Mouse (Mus musculus): ENCODE results near the gene Ngdn. TPM values are rescaled to one million over a fixed set of nuclear protein-coding genes. Genes with fewer than 3 reads are reported as not detected.
"Not testable (repeated sequence)": the region's sequence is repeated elsewhere in the genome, so short reads cannot be mapped to it uniquely, and the experiment has no call there.

Ngdn gene
- polyA plus RNA-seq, 1 experiment from 2014 or later, result 43.7 TPM

DNA sequence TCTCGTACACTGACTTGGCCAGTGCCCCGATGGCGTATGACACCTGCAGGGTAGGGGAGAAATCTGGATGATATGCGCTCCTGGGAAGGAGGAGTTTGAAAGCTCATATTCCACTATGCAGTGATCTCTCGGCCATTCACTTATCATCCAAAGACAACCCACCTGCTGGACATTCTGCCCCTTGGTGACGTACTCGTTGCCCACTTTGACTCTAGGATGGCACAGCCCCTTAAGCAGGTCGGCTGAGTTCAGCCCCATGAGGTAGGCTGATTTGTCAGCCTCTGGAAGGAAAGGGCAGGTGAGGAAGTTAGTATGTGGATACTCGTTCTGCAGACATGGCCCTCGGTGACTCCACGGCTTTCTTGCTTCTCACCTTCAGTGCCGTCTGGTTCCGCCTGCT lies 26.4 kb upstream of the Ngdn start:
- no peak for ATAC-seq
- H3K27me3 ChIP-seq, result peaks cover 15% of the 10 kb centered on the region
- DNase-seq (ENCODE audit: low read depth, low spot score), result no peak
- CTCF ChIA-PET, result no interaction called here
- no peak for TF ChIP-seq CTCF (IDR thresholded peaks at IDR 0.05)
- POLR2A ChIA-PET, result no interaction called here
- in situ Hi-C loops (cut with MboI; ENCODE audit: low pct_unique_long_range_greater_than_20kb), result no loop called here

DNA sequence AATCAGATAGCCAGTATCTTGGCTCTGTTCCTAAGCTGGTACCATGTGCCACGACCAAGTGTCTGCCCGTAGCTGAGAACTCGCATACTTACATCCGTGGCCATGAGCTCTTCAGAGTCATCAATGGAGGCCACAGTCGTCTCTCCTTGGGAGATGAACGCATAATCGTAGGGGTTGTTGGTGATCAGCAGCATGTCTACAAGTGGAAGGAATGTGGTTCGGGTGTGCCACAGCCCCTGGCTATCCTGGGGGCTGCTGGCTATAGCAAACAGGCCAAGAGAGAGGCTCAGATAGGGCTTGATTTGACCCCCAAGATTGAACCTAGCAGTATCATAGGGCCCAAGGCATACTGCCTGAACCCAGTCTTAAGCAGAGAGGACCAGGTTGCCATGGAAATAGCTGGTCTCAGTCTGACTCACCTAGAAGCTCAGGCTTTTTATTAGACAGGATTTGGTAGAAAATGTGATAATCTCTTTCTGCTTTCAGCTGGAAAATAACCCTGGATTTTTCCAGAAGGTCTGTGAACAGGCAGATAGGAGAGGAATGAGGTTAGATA lies 25.3 kb upstream of the Ngdn start:
- in situ Hi-C loops (cut with MboI; ENCODE audit: low pct_unique_long_range_greater_than_20kb), result no loop called here
- ChIA-PET CTCF (no interaction called here), POLR2A (no interaction called here)
- no peak for TF ChIP-seq CTCF (IDR thresholded peaks at IDR 0.05)
- ATAC-seq (no peak), DNase-seq (ENCODE audit: low read depth, low spot score) (no peak)
- peaks cover 12% of the 10 kb centered on the region for H3K27me3 ChIP-seq

DNA sequence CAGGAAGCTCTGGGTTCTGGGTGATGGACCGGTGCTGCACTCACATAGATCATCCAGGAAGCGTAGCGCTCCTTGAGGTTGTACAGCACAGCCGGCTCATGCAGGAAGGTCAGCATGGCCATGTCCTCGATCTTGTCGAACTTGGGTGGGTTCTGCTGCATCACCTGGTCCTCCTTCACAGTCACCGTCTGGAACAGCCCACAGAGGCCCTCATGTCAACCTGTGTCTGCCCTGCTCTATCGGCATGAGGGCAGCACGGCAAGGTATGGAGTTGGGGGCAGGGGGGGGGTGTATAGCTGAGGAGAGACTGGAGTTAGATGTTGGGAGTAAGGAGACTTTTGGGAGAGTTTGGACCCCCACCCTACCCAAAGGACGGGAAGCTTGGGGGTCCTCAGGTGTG lies 23.1 kb upstream of the Ngdn start:
- ChIA-PET CTCF (no interaction called here), POLR2A (no interaction called here)
- DNase-seq (ENCODE audit: low read depth, low spot score) (no peak), ATAC-seq (no peak)
- in situ Hi-C loops (cut with MboI; ENCODE audit: low pct_unique_long_range_greater_than_20kb), result no loop called here
- no peak for TF ChIP-seq CTCF (IDR thresholded peaks at IDR 0.05)
- peaks cover 9% of the 10 kb centered on the region for H3K27me3 ChIP-seq

DNA sequence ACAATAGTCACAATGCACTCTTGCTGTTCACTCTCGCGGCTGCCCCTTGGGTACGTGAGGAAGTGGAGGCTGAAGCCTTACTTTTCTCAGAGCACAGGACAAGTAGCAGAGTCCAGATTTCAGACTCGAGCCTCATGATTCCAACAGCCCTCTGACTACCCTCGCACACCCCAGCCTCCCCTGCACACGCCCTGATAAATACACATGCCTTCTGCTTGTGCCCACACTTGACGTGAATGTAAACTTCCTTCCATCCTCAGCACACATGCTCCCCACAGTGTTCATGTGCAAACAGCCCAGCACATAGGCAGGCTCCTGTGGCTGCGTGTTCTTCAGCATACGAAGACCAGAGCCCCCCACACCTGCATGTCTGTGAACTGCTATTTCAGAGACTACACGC lies 21.6 kb upstream of the Ngdn start:
- POLR2A ChIA-PET, result no interaction called here
- no peak for ATAC-seq
- no peak for DNase-seq (ENCODE audit: low read depth, low spot score)
- TF ChIP-seq CTCF (IDR thresholded peaks at IDR 0.05), result no peak
- peaks cover 12% of the 10 kb centered on the region for H3K27me3 ChIP-seq
- CTCF ChIA-PET, result no interaction called here
- in situ Hi-C loops (cut with MboI; ENCODE audit: low pct_unique_long_range_greater_than_20kb), result no loop called here

DNA sequence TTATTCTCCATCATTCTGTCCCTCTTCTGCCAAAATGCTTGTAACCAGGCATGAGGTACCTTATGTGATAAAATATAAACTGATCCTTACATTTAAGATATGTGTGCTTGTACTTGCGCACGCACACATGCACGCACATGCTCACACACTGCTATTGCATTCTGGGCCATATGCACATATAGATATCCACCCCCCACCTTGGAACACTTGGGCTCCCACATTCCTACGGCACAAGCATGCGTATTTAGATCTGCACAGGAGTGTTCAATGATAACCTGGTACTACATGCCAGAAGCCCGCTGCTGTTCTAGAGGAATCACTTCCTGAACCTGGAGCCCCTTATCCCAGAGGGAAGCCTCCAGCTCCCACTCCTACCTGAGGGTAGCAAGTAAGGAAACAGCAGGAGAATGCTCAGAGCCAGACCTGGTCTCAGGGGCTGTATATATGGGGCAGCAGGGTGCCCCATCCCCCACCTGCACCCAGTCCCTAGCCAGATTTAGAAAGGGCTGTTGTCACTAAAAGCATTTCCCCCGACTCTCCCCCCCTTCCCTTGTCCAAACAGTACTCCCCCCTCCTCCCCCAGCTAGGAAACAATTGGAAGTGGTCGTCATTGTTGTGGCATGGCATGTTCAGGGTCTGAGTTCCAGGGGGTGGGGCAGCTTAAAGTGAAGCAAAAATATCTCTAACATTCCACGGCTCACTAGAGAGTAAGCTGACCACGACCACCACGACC lies 21.0 kb upstream of the Ngdn start, which contains the start of gene Myh7:
TSS of gene Myh7 (minus strand) at position 491 of the 733 bp plus-strand sequence.
- TF ChIP-seq CTCF (IDR thresholded peaks at IDR 0.05), result no peak
- POLR2A ChIA-PET, result no interaction called here

GRCm38 (mm10) chr14:54994869-54995186 lies 20.4 kb upstream of the Ngdn start:
- ChIA-PET POLR2A (no interaction called here), CTCF (no interaction called here)
- no peak for TF ChIP-seq CTCF (IDR thresholded peaks at IDR 0.05)
- DNase-seq (ENCODE audit: low read depth, low spot score), result no peak
- ATAC-seq, result no peak
- peaks cover 17% of the 10 kb centered on the region for H3K27me3 ChIP-seq
- in situ Hi-C loops (cut with MboI; ENCODE audit: low pct_unique_long_range_greater_than_20kb), result no loop called here

More for the DNA sequence above, 21.0 kb upstream of the Ngdn start, which contains the start of gene Myh7:
- in situ Hi-C loops (cut with MboI; ENCODE audit: low pct_unique_long_range_greater_than_20kb), result no loop called here
- peaks cover 17% of the 10 kb centered on the region for H3K27me3 ChIP-seq
- ATAC-seq, result no peak
- CTCF ChIA-PET, result no interaction called here
- no peak for DNase-seq (ENCODE audit: low read depth, low spot score)

GRCm38 (mm10) chr14:54995457-54996138 lies 19.7 kb upstream of the Ngdn start:
- peaks cover 17% of the 10 kb centered on the region for H3K27me3 ChIP-seq
- ATAC-seq, result no peak
- POLR2A ChIA-PET, result no interaction called here
- in situ Hi-C loops (cut with MboI; ENCODE audit: low pct_unique_long_range_greater_than_20kb), result no loop called here
- CTCF ChIA-PET, result interaction anchor here (1.4 kb wide), 1 partner anchor 76 kb away, joined by 3 read pairs; no protein-coding TSS in a partner anchor
- DNase-seq (ENCODE audit: low read depth, low spot score), result no peak
- TF ChIP-seq CTCF (IDR thresholded peaks at IDR 0.05), result no peak

DNA sequence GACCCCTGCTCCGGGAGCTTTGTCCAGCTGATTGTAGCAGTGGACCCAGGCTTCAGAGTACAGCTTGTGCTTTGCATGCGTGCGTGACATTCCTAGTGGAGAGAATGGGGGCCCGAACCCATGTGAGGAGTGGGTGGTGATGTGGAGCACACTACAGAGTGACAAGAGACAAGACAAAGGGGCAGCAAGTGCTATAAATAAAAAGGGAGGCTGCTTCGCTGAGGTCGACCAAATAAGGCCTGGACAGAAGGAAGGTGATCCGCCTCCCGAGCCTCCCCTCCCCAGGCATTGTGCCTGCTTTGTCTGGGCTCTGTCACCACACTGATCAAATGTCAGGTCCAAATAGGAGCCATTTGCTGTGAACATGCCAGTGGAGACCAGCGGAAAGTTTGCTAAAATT lies 18.5 kb upstream of the Ngdn start:
- TF ChIP-seq CTCF (IDR thresholded peaks at IDR 0.05), result no peak

GRCm38 (mm10) chr14:54997297-54997696 lies 18.0 kb upstream of the Ngdn start:
- DNase-seq (ENCODE audit: low read depth, low spot score) (no peak), ATAC-seq (no peak)
- POLR2A ChIA-PET, result no interaction called here
- peaks cover 17% of the 10 kb centered on the region for H3K27me3 ChIP-seq
- in situ Hi-C loops (cut with MboI; ENCODE audit: low pct_unique_long_range_greater_than_20kb), result no loop called here
- CTCF ChIA-PET, result interaction anchor here (1.3 to 2.0 kb wide), 2 partner anchors 18 to 283 kb away, joined by 3 to 6 read pairs; partner anchors contain the start of gene Ngdn
- TF ChIP-seq CTCF (IDR thresholded peaks at IDR 0.05), result no peak

More for the DNA sequence above, 18.5 kb upstream of the Ngdn start:
- ChIA-PET CTCF (interaction anchor here (1.4 to 2.0 kb wide), 2 partner anchors 18 to 78 kb away, joined by 3 to 6 read pairs; partner anchors contain the start of gene Ngdn), POLR2A (no interaction called here)
- peaks cover 17% of the 10 kb centered on the region for H3K27me3 ChIP-seq
- in situ Hi-C loops (cut with MboI; ENCODE audit: low pct_unique_long_range_greater_than_20kb), result no loop called here
- DNase-seq (ENCODE audit: low read depth, low spot score) (no peak), ATAC-seq (no peak)

DNA sequence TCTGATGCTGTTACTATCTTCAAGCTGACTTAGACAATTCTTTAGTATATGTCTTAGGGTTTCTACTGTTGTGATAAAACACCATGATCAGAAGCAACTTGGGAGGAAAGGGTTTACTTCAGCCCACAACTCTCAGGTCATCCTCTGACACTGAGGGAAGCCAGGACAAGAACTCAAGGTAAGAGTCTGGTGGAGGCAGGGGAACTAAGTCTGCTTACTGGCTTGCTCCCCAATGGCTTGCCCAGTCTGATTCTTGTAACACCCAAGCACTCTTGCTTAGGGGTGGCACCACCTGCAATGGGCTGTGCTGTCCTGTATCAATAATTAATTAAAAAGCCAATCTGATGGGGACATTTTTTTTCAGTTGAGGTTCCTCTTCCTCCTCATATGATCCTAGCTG lies 16.6 kb upstream of the Ngdn start:
- DNase-seq (ENCODE audit: low read depth, low spot score) (no peak), ATAC-seq (no peak)
- in situ Hi-C loops (cut with MboI; ENCODE audit: low pct_unique_long_range_greater_than_20kb), result no loop called here
- POLR2A ChIA-PET, result no interaction called here
- CTCF ChIA-PET, result interaction anchor here (1.3 to 2.0 kb wide), 2 partner anchors 16 to 284 kb away, joined by 3 to 6 read pairs; partner anchors contain the start of gene Ngdn
- no peak for TF ChIP-seq CTCF (IDR thresholded peaks at IDR 0.05)
- H3K27me3 ChIP-seq, result peaks cover 17% of the 10 kb centered on the region

GRCm38 (mm10) chr14:54999868-55000267 lies 15.4 kb upstream of the Ngdn start:
- ATAC-seq; POLR2A ChIA-PET; in situ Hi-C loops (cut with MboI; ENCODE audit: low pct_unique_long_range_greater_than_20kb); DNase-seq (ENCODE audit: low read depth, low spot score); CTCF ChIA-PET: not testable (repeated sequence)
- peaks cover 17% of the 10 kb centered on the region for H3K27me3 ChIP-seq

Measured in Patski (cell line).